Mouse (Mus musculus) left cerebral cortex, adult 18-20 months (tissue): ENCODE measurements around the gene Acvrl1. TPM values are rescaled to one million over a fixed set of nuclear protein-coding genes. Genes with fewer than 3 reads are reported as not detected.
A peak's percentile ranks its signal among the peaks of the same experiment; 100 is the strongest.

ENCODE experiments used
- DNase-seq, 2 experiments: peaks; one replicate each; pipeline ENCODE4 v3.0.0; 2021 to 2022; ENCODE audit warnings: low spot score in 2 of 2, mixed read lengths in 1 of 2
- long read RNA-seq, 2 experiments: library from polyadenylated mRNA; stranded (forward); transcript quantifications; one replicate each; pipeline ENCODE4 v2.0.0; 2021
- total RNA-seq, 2 experiments: library from RNA; stranded (reverse); gene quantifications; 2 replicates each; pipeline ENCODE4 v1.2.3; 2021

Gene Acvrl1
- 10 to 100 TPM; 12.1 to 14.2 TPM for total RNA-seq
- long read RNA-seq, experiment 1, partial matches to known transcripts: 14 of 15 reads
- long read RNA-seq, experiment 1, other reads (novel, unspliced or antisense): 1 of 15 reads
- long read RNA-seq, experiment 2, partial matches to known transcripts: 2 of 3 reads
- long read RNA-seq, experiment 2, other reads (novel, unspliced or antisense): 0 of 3 reads

DNA sequence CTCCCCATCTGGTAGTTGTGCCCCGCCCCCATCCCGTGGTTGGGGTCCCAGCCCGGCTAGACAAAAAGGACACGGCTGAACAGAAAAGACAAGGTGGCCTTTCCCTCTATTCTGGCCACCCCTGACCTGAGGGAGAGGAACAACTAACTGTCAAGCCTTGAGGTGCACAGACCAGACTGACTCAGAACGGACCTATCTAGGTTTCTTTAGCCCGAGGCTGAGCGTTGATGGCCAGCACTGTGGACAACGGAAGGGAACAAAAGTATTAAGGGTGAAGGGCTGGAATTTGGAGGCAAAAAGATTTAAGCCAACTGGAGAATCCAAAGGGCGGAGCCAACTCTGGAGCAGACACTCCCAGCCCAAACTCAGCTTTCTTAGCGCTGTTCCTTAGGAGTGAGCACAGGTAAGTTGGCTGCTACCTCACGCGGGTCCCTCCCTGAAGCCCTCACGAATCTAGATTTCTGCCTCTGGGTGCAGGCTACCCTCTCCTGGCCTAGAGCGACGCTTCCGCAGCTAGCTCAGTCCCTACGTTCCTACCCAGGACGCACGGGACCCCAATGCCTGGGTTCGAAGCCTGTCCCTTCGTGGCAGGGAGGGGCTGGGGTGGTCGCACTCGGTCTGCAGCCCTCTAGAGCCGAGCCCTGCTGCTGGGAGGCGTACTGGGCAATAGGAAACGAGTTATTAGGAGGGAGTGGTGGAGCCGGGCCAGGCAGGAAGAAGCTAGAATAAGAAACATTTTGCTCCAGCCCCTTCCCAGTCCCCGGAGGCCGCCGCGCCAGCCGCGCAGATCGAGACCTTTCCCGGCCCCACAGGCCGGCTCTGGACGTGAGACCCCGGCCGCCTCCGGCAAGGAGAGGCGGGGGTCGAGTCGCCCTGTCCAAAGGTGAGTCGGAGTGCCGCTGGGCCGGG lies at the start of gene Acvrl1:
Acvrl1 (plus strand) TSS at position 342 of the 909 bp plus-strand sequence.
- DNase-seq: no peak

DNA sequence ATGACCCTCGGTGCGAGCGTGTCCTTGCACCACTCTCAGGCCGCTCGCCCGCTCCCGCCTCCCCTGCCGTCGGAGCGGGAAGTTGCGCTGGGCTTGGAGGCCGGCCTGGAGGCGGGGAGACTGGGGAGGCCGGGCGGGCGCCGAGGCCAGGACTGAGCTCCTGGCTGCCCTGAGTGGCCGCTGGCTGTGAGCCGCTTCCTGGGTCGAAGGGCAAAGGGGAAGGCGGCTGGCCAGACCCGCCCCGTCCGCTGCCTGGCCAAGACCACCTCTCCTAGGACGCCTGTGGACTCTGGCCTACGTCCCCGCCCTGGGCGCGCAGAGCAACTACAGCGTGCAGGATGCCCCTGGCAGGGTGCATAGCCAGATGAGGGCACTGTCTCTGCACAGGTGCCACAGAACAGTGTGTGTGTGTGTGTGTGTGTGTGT lies 49.6 kb upstream of the Acvrl1 start:
- DNase-seq: peak; percentile 43 to 58

DNA sequence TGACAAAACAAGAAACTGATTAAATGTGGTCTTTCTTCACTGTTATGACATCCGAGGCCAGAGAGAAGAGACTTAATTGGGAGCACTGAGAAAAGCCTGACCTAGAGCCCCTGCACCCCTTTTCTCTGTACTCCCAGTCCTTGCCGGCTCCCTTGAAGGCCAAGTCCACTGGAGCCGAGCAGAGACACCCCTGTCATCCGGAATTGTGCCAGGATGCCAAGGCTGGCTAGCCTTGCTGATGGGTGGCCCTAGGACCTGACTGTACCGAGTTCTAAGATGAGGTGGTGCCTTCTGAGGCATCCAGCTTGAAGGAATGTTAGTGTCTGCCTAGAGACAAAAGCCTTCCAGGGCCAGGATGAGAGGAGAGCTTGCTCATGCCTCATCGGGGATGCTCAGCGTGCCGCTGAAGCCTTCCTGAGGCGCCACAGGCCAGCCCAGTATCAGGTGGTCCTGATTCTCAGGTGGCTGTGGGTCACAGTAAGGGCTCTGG lies 48.2 kb upstream of the Acvrl1 start:
- DNase-seq: no peak

DNA sequence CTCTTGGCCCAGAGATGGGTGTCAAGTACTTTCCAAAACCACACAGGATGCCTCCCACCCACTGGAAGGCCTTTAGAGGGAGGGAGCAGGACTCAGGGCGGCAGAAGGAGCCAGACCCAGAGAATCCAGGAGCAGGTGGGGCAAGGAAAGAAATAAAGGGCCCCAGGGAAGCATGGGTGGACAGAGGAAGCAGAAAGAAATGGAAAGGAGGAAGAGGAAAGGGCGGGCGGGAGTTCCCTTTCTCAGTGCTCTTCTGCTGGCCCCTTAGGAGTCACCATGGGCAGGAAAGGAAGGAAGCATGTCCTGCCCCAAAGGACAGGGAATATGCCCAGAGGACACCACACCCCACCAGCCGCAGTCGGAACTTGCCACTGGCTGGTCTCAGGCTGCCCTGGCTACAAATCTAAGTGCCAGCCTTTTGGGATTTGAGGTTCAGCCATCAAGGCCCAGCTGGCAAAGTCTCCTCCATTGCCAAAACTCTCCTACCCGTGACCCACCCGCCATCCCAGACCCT lies 47.2 kb upstream of the Acvrl1 start:
- DNase-seq: no peak

DNA sequence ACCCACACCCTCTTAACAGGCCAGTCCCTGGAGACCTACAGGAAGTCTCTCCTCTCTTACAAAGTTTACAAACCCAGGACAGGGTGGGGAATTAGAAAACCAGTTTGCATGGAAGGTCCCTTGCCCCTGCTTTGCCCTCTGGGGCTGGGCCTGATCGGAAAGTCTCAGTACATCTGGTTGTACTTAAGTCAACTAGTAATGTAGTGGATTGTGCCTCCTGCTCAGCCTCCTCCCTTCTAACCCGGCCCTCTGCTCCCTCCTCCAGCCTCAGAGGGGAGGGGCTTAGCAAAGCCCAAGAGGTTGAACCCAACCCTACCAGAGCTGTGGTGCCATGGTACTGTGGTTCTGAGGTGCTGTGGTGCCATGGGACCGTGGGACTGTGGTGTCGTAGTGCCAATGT lies 46.1 kb upstream of the Acvrl1 start:
- DNase-seq: no peak

DNA sequence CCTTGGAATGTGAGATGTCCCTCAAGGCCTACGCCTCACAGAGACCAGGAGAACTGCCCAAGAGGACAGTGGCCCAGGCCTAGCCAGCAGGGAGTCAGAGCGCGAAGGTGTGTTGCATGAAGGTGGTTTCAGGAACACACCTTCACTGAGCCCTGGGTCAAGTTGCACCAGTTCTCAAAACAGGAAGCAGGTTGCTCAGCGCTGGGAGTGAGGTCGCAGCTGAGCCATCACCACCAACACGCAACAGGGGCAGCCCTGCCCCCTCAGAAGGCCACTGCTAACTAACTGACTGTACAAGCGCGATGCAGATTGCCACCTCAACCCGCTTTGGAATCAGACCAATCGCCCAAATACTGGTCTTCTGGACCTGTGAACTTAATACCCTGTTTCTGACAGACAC lies 43.8 kb upstream of the Acvrl1 start:
- DNase-seq: no peak

DNA sequence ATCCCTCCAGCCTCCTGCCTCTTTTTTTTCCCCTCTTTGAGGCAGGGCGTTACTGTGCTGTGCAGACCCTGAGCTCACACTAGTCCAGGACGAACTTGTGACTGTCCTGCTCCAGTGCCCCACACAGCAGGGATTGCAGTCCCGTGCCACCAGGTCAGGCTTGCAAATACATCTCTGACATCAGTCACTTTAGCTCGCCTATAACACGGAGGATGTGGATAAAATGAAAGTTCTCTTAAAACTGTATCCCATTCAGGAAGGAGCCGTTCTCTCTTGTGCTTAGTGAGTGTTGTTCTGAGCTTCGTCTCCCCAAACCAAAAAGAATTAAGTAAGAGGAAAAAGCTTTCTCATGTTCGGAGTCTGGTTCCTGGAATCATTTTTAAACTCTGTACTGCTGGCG lies 41.9 kb upstream of the Acvrl1 start:
- no peak for DNase-seq

DNA sequence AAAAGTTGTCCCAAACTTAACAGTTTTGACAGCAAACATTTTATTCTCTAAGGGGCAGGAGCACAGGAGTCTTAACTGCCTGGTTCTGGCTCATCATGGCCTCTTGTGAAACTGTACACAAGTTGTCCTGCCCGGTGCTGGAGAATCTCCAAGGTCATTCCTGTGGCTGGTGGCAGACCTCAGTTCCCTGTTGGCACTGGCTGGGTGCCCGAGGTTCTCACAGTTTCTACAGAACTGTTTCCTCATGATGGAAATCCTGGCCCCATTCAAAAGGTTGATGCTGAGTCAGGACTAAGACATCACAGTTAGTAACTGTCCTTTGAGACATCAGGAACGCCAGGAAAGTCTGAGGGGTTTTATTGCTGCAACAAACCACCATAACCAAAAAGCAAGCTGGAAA lies 41.4 kb upstream of the Acvrl1 start:
- DNase-seq: no peak

DNA sequence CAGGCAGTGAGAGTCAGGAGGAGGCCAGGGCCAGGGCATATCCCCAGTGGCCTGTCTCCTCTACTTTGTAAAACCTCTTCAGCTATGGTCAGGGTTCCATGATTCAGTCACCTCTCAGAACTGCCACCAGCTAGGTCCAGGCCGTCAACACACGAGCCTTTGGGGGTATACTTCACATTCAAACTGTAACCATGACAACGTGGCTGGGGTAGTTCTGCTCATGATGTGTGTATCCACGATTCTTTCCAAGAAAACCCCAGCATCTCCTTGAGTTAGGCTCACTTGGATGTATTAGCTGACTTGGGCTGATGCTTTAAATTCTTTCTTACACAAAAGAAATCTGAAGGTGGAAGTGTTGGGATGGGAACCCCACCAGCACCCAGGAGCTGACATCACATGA lies 40.0 kb upstream of the Acvrl1 start:
- DNase-seq: no peak

DNA sequence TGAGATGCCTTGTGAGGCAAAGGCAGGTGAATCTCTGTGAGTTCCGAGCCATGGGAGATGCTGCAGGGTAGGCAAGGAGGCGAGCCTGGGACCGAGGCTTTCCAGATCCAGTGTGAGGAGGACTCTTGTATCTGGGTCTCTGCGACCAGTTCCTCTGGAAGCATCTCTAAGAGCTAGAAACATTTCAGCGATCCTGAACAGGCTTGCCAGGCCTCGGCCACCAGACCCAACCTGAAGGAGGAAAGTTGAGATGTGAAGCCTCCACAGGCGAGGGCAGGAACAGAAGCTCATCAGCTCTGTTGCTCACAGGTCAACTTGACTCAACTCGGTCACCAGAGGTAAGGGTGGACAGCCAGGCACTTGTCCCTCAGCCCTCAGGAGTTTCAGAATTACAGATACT lies 36.8 kb upstream of the Acvrl1 start:
- DNase-seq: no peak

DNA sequence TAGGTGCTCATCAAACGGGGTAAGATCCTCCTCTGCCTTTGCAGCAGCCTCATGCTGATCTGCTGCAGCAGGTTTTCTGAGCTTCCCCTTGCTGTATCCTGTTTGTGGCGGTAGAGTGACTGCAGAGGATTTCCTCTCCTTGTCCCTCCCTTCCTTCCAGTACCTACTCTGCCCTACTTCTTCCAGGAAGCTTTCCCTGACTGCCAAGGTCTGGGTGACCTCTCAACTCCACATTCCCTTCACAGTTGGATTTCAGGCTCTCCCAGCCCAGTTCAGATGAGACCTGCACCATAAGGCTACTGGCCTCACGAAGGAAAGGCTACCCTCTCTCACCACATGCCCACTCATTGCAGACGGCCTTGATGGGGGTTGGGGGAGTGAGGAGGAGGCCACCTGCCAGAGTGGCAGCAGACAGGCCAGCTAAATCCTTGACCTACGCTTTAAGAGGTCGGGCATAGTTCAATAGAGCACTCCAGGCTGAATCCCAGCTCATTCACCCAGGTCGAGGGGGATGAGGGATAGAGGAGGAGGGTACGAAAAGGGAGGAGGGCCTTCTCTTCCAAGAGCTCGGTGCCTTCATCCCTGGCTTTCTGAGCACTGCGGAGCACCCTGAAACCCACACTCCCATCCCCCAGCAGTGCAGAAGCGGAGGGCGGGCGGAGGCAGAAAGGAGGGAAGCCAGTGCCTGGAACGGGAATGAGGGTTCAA lies 36.0 kb upstream of the Acvrl1 start:
- DNase-seq: no peak

DNA sequence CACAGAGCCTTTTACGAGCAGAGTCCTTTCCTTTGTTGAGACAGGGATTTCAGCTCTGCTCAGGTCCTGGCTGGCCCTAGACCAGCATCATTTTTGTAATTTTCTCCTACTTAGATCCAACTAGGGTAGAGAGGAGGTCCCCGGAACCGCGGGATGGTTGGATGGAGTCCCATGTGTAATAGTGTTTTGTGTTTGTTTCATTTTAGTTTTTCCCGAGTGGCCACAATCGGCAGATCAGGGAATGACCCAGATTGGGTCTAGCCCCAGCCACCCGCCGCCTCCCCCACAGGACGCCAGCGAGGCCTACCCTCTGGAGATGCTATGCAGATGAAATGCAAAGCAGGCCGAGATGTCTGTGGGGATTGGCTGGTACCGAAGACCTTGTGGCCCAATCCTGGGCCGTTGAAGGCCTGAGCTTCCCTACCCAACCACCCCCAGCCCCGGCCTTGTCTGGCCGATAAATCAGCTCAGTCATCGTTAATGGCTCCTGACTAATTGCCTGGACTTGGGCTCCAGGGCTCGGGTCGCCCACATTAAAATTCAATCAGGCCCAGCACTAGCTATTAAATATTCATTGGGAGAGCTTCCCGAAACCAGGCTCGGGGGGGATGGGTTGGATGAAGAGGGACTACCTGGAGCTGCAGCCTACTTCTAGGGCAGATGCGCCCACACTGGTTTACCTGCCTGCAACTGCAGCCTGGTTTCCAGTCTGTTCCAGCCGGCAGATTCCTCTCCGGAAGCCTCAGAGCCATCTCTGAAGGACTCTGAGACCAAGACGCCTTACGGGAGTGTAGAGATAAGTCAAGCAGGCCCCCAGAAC lies 35.3 kb upstream of the Acvrl1 start:
- peak; percentile 25 to 39 for DNase-seq

DNA sequence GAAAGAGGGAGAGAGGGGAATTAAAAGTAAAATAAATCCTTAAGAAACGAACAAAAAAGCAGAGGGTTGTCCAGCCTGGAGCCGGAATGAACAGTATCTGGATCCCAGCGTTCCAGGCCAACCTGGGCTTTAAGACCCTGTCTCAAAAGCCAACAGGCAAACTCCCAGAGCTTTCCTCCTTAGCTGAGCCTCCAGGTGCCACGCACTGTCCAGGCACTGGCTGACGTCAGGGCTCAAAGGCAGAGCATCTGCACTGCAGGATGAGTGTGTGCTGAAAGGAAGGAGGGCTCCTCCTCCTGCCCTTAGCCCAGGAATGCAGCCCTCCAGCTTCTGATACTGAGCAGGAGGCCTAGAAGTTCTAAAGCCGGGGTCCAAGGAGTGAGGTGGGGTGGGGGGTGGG lies 34.3 kb upstream of the Acvrl1 start:
- no peak for DNase-seq

DNA sequence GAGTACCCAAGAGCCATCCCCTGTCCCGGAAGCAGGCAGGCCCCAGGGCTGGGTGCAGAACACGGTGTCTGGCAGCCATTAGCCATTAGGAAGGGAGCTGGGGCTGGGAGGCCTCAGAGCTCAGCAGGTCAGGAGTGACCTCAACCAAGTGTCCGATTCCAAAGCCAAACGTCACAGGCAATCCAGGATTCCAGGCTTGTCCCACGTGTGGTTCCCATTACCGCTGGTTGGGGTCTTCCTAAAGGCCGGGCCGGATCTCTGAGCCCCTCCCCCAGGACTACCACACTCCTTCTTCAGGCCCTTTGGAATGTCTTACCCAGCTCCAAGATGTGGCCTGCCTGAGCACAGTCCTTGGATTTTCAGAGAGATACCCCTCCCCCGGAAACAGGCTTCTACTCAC lies 33.3 kb upstream of the Acvrl1 start:
- DNase-seq: no peak

DNA sequence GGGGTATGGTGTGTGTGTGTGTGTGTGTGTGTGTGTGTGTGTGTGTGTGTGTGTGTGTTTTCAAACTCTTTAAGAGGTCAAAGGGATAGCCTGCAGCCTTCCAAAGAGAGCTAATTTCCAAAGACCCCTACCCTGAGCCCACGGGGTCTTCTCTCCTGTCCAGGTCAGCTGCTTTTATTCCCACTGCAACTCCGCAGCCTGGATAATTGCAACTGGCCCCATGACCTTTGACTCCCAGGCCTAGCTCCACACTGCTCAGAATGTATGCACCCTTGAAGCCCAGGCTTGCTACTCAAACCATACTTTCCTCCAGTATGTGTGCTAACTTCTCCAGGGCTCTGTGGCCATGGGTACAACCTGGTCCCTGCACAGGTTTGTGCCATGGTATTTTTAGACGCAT lies 32.9 kb upstream of the Acvrl1 start:
- no peak for DNase-seq

DNA sequence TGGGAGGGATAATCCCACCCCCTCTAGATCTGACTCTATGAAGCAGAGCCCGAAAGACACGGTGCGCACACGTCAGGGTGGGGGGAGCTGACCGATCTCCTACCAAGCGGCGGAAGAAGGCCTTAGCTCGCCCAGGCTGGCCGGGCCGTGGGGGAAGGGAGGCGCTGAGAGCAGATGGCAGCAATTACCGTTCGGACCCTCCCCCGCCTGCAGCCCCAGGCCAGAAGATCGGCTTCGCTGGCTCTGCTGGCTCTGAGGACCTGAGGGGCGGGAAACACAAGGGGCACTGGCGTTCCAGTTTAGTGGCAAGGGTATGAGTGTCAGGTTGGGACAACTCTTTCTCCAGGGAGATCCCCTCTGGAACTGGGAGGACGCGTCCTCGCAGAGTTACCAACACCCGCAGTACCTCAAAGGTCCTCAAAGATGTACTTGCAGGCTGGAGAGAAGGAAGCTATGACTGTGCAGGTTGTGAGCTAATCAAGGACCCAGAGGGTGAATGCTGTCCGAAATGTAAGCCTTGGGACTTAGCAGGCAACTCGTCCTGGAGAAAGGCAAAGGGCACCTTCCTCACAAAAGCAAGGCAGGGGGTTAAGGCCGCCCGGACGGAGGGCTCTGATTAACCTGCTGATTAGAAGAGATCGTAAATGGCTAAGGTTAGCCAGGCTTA lies 30.2 kb upstream of the Acvrl1 start:
- no peak for DNase-seq

DNA sequence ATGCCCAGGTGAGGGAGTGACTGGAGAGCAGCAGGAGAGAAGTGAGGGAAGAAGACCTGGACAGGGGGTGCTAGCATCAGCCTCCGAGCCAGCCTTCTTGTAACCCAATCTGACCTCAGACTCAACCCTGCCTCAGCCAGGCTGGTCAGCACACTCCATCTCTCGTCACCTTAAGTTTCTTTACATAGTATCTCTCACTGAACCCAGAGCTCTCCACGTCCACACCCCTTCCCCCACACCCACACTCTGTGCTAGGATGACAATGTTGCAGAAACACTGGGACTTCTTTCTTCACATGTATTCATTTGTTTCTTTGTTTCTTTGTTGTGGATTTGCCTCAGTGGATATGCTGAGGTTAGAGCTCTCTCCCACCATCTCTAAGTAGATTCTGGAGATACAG lies 27.3 kb upstream of the Acvrl1 start:
- DNase-seq: no peak

DNA sequence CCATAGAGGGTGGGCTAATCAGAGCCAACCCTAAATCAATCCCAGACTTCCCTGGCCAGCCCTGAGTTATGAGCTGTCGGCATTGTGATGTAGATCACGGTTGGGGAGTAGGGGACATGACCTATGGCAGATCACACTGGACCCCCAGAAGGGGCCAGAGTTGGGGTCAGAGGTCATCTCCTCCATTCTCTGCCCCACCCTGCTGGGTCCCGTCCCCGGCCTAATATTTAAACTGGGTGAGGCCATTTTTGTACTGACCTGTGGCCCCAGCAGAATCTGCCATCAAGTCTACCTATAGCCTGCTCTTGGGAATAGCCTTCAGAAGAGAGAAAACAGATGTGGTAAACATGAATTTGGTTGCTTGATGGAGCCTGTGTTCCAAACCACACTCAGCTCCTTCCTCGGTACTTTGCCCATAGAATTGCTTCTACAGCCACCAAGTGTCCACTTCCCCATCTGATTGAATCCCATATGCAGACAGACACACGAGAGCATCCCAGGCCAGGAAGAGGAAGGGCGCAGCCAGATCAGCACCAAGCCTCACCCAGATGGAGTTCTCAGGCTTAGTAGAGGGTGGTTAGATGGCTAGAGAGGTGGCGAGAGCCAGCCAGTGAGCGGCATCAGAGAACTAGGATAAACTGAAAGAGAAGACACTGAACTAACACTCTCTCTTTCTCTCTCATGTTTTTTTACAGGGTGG lies 24.6 kb upstream of the Acvrl1 start:
- DNase-seq: no peak

DNA sequence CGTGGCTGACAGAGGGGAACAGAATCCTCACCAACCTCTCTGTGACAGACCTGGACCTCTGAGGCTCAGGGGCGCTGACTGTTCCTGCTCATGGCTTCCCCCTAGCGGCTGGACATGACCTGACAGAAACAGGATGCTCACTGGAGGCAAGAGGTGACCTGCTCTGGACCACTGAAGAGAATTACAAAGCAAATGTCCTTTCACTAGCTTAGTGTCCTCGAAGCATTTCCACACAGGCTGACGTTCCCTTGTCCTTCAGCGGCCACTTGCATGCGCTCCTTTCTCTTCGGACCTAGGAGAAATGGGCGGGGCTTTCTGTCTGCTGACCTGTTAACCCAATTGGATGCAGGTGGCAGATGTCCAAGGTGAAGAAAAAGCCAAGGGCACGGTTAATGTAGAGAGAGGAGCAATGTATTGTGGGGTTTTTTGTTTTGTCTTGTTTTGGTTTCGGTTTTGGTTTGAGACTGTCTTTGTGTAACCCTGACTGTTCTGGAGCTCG lies 22.8 kb upstream of the Acvrl1 start:
- peak; percentile 75 to 80 for DNase-seq

DNA sequence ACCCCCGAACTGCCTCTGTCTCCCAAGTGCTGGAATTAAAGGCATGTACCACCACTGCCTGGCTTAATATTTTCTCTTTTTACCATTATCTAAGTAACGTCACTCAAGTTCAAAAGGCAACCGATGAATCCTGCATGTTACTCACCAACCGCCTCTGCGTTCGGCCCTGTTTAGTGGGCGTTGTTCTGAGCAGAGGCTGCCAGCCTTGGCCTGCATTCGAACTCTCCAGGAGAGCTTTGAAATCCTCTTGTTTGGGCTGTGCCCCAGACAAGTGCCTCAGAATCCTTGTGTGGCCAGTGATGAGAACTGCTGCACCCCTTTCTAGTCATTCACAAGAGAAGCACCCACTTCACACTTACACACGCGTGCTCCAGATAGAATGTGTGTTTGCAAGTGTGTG lies 22.3 kb upstream of the Acvrl1 start:
- no peak for DNase-seq
